Mouse (Mus musculus) ES-E14 (cell line): ENCODE measurements around the gene Sema3b.

Experiments used
- CHD2 ChIP-seq: IDR thresholded peaks from 2 replicates; pipeline ENCODE4 v1.6.1; 2014; ENCODE audit warnings: mild to moderate bottlenecking, low read depth, low read length, inconsistent platforms
- HCFC1 ChIP-seq: IDR thresholded peaks from 2 replicates; pipeline ENCODE4 v1.6.1; 2012; ENCODE audit warnings: low read length, inconsistent platforms, borderline replicate concordance; ENCODE audit not compliant: insufficient read depth
- MAFK ChIP-seq: IDR thresholded peaks from 2 replicates; pipeline ENCODE4 v1.6.1; 2014; ENCODE audit warnings: mild to moderate bottlenecking, low read depth, low read length, inconsistent platforms; ENCODE audit not compliant: insufficient read depth
- ZC3H11A ChIP-seq: IDR thresholded peaks from 2 replicates; pipeline ENCODE4 v1.6.1; 2012; ENCODE audit warnings: low read depth, mild to moderate bottlenecking, inconsistent platforms, low read length, borderline replicate concordance
- ZNF384 ChIP-seq: IDR thresholded peaks from 2 replicates; pipeline ENCODE4 v1.6.1; 2012; ENCODE audit warnings: low read depth, low read length, inconsistent platforms

- TF ChIP-seq ZC3H11A (no peak), HCFC1 (no peak), ZNF384 (no peak), CHD2 (no peak), MAFK (no peak)
Observed at GRCm38 (mm10) chr9:107629901-107630425, 20.9 kb upstream of the Sema3b start.
